Mouse (Mus musculus) liver, postnatal 0 days (tissue): ENCODE results near the gene Nup160.

Experiments used
- CTCF ChIP-seq: sonication (generic); IDR thresholded peaks from 2 replicates; pipeline ENCODE4 v1.5.1; 2016; ENCODE audit warnings: antibody characterized with exemption, low read depth
- EP300 ChIP-seq: IDR thresholded peaks from 2 replicates; pipeline ENCODE4 v1.6.1; 2016; ENCODE audit warnings: antibody characterized with exemption, low read depth, mild to moderate bottlenecking

- TF ChIP-seq CTCF = no peak
- TF ChIP-seq EP300 = no peak
These were observed 104.3 kb downstream of the Nup160 start for GRCm38 (mm10) chr2:90781323-90781722.
